Mouse (Mus musculus) neural tube, embryonic 12.5 days (tissue): ENCODE results near the gene Rapgef4. TPM values are rescaled to one million over a fixed set of nuclear protein-coding genes. Genes with fewer than 3 reads are reported as not detected.

Experiments used
- ATAC-seq: fragments of 200-750 bp; cut with Nextera tagmentation; 2 replicates; pipeline ENCODE4 v1.8.0; 2017; ENCODE audit warnings: low read depth, mild to moderate bottlenecking, moderate TSS enrichment, moderate library complexity; ENCODE audit not compliant: low FRiP score
- H3K27ac ChIP-seq: fragments of 300-500 bp; sonication (generic); 2 replicates; pipeline ENCODE4 v1.5.1; 2016
- H3K27me3 ChIP-seq: fragments of 300-500 bp; sonication (generic); replicated peaks from 2 replicates; pipeline ENCODE4 v1.6.1; 2016; ENCODE audit warnings: mild to moderate bottlenecking
- H3K36me3 ChIP-seq: fragments of 300-500 bp; sonication (generic); 2 replicates; pipeline ENCODE4 v1.6.1; 2016; ENCODE audit warnings: mild to moderate bottlenecking
- H3K4me1 ChIP-seq: fragments of 300-500 bp; sonication (generic); 2 replicates; pipeline ENCODE4 v1.6.1; 2016
- H3K4me2 ChIP-seq: fragments of 300-500 bp; sonication (generic); replicated peaks from 2 replicates; pipeline ENCODE4 v1.6.1; 2016; ENCODE audit warnings: mild to moderate bottlenecking
- H3K4me3 ChIP-seq: fragments of 300-500 bp; sonication (generic); 2 replicates; pipeline ENCODE4 v1.5.1; 2016
- H3K9ac ChIP-seq: fragments of 300-500 bp; sonication (generic); 2 replicates; pipeline ENCODE4 v1.6.1; 2016; ENCODE audit warnings: mild to moderate bottlenecking
- H3K9me3 ChIP-seq: fragments of 300-500 bp; sonication (generic); 2 replicates; pipeline ENCODE4 v1.6.1; 2016; ENCODE audit warnings: mild to moderate bottlenecking
- WGBS: fragments of 180-500 bp; shearing (Covaris S2); methylation state at CpG from one replicate; pipeline ENCODE4 v1.1.7; 2016; 5-methylcytosine and 5-hydroxymethylcytosine counted together
- polyA plus RNA-seq: library from polyadenylated mRNA; unstranded; fragments of >200 nt; fragmentation: Nextera tagmentation; extraction: Ambion mirVana; gene quantifications from 2 replicates; pipeline ENCODE4 v1.2.1, GENCODE M21; 2016

Gene Rapgef4
- polyA plus RNA-seq, 1 experiment from 2014 or later: 24.0 TPM

DNA sequence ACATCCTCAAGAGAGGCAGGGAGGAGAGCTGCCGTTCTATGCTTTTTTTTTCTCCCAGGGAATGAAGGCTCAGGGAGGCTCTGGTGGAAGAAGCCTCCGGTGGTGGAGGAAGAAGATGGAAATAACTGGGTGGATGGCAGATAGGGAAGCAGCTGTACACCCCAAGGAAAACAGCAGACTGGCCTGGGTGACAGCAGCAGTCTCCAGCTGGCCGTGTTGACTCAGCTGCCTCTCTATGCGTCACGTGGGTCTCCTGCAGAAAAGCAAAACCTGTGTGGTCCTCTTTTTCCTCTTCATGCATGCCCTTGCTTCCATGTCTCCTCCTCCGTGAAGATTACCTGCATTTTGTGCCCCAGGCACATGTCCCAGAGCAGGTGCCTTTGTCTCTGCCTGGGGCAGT lies 7.5 kb downstream of the Rapgef4 start:
- Histone ChIP-seq H3K9me3 (no peaks in the 10 kb centered on the region), H3K4me2 (no peak overlapping the region), H3K36me3 (no peaks in the 10 kb centered on the region), H3K4me3 (no peak overlapping the region), H3K27ac (no peak overlapping the region), H3K4me1 (peaks cover 4% of the 10 kb centered on the region; the same call in 1 of the 2 replicates), H3K9ac (no peak overlapping the region), H3K27me3 (no peaks in the 10 kb centered on the region; the same call in 1 of the 2 replicates)
- 67% methylated on average over 6 of the region's 6 CpGs for WGBS
- no peak for ATAC-seq

DNA sequence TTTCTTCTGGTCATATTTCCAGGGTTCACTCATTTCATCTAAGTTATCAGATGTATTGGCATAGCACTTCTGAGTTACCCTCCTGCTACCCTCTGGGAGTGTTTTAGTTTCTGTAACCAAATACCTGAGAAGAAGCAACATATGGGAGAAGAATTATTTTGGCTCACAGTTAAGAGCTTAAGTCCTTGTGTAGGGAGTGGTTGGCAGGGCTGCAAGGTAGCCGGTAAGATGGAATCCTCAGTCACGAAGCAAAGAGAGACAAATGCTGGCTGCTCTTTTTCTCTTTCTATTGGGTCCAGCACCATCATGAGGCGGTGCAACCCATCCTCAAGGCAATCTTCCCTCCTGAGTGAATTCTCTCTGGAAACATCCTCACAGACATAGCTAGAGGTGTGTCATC lies 11.1 kb downstream of the Rapgef4 start:
- no peak overlapping the region for H3K4me2 ChIP-seq
- WGBS: 97% methylated on average over 3 of the region's 3 CpGs
- ATAC-seq: no peak
- no peaks in the 10 kb centered on the region; the same call in 1 of the 2 replicates for H3K4me1 ChIP-seq
- H3K27me3 ChIP-seq: no peaks in the 10 kb centered on the region
- no peak overlapping the region for H3K9ac ChIP-seq
- H3K36me3 ChIP-seq: no peaks in the 10 kb centered on the region
- no peak overlapping the region for H3K4me3 ChIP-seq
- no peak overlapping the region for H3K27ac ChIP-seq
- H3K9me3 ChIP-seq: peaks cover 4% of the 10 kb centered on the region; the same call in 1 of the 2 replicates

DNA sequence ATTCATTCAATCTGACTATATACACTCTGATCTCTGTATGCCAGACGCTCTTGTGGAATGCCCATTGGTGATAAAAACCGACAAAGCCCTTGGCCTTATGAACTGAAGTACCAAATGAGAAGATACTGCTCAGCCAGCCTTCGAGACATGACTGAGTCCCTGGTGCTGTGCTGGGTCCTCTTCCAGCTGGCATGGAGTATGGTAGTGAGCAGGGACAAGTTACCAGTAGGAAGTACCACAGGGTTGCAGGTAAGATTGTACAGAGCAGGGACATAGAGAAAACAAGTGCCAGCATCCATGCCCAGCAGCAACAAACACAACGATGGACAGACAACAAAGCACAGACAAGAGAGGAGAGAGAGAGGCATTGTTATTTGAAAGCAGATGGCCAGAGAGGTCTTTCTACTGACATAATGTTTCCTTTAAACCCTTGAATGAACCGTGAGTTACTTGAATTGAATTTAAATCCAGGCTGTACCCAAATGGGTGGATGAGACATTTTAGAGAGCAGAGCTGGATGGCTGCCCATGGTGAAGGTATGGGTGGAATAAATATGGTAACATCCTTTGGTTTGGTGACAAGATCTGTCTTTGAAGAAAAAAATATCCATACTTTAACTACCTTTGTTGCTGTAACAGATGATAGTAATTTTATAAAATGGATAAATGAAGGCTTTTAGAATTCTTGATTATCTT lies 12.8 kb downstream of the Rapgef4 start:
- Histone ChIP-seq H3K27ac (no peak overlapping the region), H3K36me3 (no peaks in the 10 kb centered on the region), H3K27me3 (no peaks in the 10 kb centered on the region), H3K4me3 (no peak overlapping the region), H3K9me3 (peaks cover 4% of the 10 kb centered on the region; the same call in 1 of the 2 replicates), H3K4me2 (no peak overlapping the region), H3K4me1 (no peaks in the 10 kb centered on the region; the same call in 1 of the 2 replicates), H3K9ac (no peak overlapping the region)
- ATAC-seq: no peak
- 78% methylated on average over 5 of the region's 5 CpGs for WGBS

DNA sequence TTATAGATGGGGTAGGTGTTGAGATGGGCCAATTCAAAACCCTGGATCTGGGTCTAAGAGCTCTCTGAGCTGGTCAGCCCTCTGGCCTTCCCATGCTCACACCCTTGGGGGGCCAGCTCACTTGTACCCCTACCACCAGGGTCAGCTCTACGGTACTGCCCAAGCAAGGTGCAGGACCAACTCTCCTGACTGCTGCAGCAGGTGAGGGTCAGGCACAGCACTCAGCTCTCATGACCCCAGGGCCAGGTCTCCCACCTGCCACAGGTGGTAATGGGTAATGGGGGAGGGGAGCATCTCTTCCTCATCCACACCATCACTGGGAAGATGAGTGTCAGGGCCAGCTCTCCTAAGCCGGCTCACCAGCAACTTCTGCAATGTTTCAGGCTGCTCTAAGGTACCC lies 17.5 kb downstream of the Rapgef4 start:
- Histone ChIP-seq H3K4me2 (no peak overlapping the region), H3K4me1 (no peaks in the 10 kb centered on the region), H3K27ac (no peak overlapping the region), H3K9me3 (peaks cover 4% of the 10 kb centered on the region; the same call in 1 of the 2 replicates), H3K27me3 (no peaks in the 10 kb centered on the region), H3K4me3 (no peak overlapping the region), H3K36me3 (no peaks in the 10 kb centered on the region), H3K9ac (no peak overlapping the region)
- WGBS: 95% methylated on average over 2 of the region's 2 CpGs
- ATAC-seq: no peak

DNA sequence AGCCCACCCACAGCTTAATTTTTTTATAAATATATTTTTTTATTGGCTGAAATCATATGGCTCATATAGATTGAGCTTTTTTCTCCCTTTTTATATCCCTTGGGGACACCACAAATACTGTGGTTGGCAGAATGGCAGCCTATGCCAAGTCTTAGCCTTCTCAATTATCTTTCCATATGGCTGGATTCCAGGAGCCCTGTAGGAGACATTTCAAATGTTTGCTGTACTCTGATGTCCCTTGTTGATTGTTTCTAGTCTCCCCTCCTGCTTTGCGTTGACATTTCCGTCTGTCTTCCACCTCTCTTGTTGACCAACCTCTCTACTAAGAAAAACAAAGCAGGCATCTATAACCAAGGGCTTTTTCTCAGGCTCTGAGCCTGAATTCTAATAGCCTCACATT lies 19.1 kb downstream of the Rapgef4 start:
- H3K27ac ChIP-seq: no peak overlapping the region
- H3K4me1 ChIP-seq: no peaks in the 10 kb centered on the region
- H3K4me3 ChIP-seq: no peak overlapping the region
- no peak for ATAC-seq
- H3K9me3 ChIP-seq: no peaks in the 10 kb centered on the region
- no peaks in the 10 kb centered on the region for H3K27me3 ChIP-seq
- H3K36me3 ChIP-seq: no peaks in the 10 kb centered on the region
- WGBS: 84% methylated on average over 2 of the region's 2 CpGs
- no peak overlapping the region for H3K9ac ChIP-seq
- no peak overlapping the region for H3K4me2 ChIP-seq

DNA sequence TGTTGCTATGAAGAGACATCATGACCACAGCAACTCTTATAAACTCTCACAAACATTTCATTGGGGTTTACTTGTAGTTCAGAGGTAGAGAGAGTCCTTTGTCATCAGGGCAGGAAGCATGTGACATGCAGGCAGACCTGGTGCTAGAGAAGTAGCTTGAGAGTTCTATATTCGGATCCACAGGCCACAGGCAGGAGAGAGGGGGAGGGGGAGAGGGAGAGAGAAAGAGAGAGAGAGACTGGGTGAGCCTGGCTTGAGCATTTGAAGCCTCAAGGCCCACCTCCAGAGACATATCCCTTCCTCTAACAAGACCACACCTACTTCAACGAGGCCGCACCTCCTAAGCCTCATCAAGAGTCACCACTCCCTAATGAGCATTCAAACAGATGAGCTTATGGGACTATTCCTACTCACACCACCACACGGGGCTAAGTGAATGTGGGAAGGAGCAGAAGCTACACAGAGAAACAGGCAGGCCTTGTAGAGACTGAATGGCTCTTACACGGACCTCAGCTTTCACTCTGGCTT lies 21.9 kb downstream of the Rapgef4 start:
- no peak for ATAC-seq
- WGBS: 81% methylated on average over 5 of the region's 5 CpGs
- H3K27ac ChIP-seq: no peak overlapping the region
- no peak overlapping the region for H3K4me3 ChIP-seq
- 0 out of 2 replicates have a peak, but pooled peaks cover 7% of the 10 kb centered on the region for H3K9me3 ChIP-seq
- no peaks in the 10 kb centered on the region for H3K27me3 ChIP-seq
- H3K36me3 ChIP-seq: no peaks in the 10 kb centered on the region
- no peak overlapping the region for H3K4me2 ChIP-seq
- H3K9ac ChIP-seq: no peak overlapping the region
- no peaks in the 10 kb centered on the region for H3K4me1 ChIP-seq

DNA sequence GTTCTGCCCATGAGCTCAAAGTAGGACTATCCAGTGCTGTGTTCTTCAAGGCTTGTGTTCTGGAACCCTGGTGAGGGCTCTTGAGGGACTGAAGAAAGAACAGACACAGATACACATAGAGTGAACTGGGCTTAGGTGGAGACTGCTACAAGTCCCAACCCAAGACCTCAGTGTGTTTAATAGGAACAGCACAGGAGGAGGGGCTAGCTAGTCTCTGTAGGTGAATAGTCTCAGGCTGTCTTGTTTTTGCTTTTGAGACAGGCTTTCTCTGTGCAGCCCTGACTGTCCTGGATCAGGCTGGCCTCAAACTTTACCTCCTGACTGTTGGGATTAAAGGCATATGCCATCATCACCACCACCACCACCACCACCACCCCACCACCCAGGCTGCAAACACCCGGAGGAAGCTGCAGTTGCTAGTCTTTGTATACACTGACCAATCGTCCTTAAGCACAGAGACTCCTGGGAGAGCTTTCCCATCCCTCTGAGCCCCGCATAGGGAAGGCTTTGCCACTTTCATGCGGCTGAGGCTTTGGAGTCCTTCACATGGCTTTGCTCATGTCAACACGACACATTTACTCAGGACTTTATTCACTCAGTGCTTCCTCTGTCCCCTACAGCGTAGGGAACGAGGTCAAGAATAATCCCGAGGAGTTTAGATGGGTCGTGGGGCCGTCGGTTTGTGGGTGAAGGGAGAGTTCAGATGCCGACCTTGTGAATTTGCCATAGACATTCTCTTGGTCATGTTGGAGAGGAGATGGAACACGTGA lies 22.9 kb downstream of the Rapgef4 start:
- no peak overlapping the region for H3K4me3 ChIP-seq
- 86% methylated on average over 13 of the region's 13 CpGs for WGBS
- ATAC-seq: no peak
- H3K9me3 ChIP-seq: 0 out of 2 replicates have a peak, but pooled peaks cover 13% of the 10 kb centered on the region
- no peak overlapping the region for H3K4me2 ChIP-seq
- no peaks in the 10 kb centered on the region for H3K27me3 ChIP-seq
- H3K4me1 ChIP-seq: no peaks in the 10 kb centered on the region
- H3K9ac ChIP-seq: no peak overlapping the region
- H3K36me3 ChIP-seq: no peaks in the 10 kb centered on the region
- H3K27ac ChIP-seq: no peak overlapping the region

DNA sequence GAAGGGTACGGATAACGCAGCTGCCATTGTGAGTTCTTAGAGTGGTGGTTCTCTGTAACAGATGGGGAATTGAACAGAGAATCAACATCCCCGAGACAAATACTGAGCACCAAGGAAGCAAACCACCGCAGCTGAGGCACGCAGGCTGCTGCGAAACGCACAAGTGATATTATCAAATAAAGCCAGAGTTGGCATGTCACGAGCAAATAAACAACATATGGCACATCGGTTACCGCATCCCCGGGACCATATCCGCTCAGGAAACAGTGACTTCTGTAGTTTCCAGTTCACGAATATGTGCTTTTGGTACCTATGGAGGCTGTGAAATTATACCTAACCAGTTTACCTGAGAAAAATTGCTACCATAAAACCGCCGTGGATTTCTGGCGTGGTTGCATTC lies 24.0 kb downstream of the Rapgef4 start:
- H3K36me3 ChIP-seq: no peaks in the 10 kb centered on the region
- ATAC-seq: no peak
- no peak overlapping the region for H3K27ac ChIP-seq
- 89% methylated on average over 16 of the region's 16 CpGs for WGBS
- 0 out of 2 replicates have a peak, but pooled peaks cover 14% of the 10 kb centered on the region for H3K9me3 ChIP-seq
- no peak overlapping the region for H3K4me2 ChIP-seq
- H3K9ac ChIP-seq: no peak overlapping the region
- no peaks in the 10 kb centered on the region for H3K27me3 ChIP-seq
- H3K4me3 ChIP-seq: no peak overlapping the region
- no peaks in the 10 kb centered on the region for H3K4me1 ChIP-seq

DNA sequence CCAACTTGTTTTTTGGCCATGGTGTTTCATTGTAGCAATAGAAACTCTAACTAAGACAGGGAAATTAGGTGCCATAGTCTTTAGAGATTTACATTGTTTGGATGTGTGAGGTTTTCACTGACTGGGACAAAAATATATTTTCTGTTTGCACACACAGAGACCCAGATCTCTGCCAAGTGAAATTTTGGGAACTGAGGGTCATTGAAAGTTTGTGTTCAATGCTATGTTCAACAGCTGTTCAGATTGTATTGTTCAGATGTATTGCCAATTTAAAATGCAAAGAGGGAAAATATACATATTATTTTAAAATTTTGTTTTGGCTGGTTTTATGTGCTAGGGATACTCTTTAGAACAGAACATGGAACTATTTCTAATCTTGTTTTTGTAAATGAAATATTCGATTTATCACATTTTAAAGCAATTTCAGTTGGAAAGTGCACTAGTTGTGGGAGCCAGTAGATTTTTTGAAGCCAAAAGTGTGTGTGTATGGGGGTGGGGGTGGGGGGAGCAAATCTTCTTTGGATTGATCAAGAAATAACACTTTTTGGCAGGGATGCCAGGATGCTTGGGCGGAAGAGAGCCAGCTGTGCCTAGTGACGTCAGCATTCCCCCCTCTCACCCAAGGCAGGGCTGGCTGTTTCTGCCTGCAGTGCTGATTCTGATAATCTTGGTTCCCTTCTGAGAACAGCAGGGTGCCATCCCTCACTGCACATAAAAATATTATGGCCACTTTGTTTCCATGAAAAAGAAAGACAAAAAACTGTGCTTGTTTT lies 28.6 kb downstream of the Rapgef4 start:
- Histone ChIP-seq H3K27me3 (no peaks in the 10 kb centered on the region), H3K4me1 (no peaks in the 10 kb centered on the region), H3K27ac (no peak overlapping the region), H3K4me2 (no peak overlapping the region), H3K36me3 (no peaks in the 10 kb centered on the region), H3K4me3 (no peak overlapping the region), H3K9me3 (0 out of 2 replicates have a peak, but pooled peaks cover 14% of the 10 kb centered on the region), H3K9ac (no peak overlapping the region)
- 80% methylated on average over 3 of the region's 3 CpGs for WGBS
- no peak for ATAC-seq

DNA sequence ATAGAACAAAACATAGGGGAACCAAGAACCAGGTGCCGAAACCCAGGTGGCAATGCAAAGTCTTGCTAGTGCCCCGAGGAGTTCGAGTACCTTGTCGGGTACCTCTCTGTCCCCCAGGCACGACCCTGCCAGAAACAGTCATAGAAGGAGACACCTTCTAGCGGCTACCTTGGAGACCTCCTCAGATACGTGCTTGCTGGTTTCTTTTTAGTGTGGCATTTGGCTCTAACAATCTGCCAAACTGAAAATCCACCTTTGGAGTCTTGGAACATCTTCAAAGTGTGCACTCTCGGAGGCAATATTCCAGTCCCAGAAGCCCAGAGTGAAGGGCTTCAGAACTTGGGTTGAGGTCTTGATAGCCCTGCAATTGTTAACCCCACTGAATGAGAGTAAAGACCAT lies 34.3 kb downstream of the Rapgef4 start:
- Histone ChIP-seq H3K27ac (no peak overlapping the region), H3K9me3 (no peaks in the 10 kb centered on the region), H3K4me1 (no peaks in the 10 kb centered on the region), H3K36me3 (no peaks in the 10 kb centered on the region), H3K27me3 (no peaks in the 10 kb centered on the region), H3K4me2 (no peak overlapping the region), H3K9ac (no peak overlapping the region), H3K4me3 (no peak overlapping the region)
- ATAC-seq: no peak
- WGBS: 89% methylated on average over 8 of the region's 8 CpGs

DNA sequence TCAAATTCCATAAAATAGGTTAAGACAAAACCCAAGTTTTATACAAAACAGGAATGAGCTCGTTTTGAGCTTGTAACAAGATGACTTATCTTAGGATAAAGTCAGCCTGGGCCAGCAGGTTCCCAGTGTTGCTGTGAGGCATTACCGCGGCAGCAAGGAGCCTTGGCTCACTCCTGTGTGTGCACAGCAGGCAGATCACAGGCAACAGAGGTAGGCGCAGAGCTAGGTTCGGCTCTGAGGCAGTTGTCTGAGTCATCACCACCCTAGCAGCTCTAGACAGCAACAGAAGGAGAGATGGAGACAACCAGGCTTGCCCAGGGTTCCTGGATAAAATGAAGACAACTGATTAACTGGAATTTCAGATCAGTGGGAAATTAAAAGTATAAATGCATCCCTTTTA lies 35.0 kb downstream of the Rapgef4 start:
- Histone ChIP-seq H3K27me3 (no peaks in the 10 kb centered on the region), H3K36me3 (no peaks in the 10 kb centered on the region), H3K9me3 (no peaks in the 10 kb centered on the region), H3K4me2 (no peak overlapping the region), H3K9ac (no peak overlapping the region), H3K27ac (no peak overlapping the region), H3K4me3 (no peak overlapping the region), H3K4me1 (no peaks in the 10 kb centered on the region)
- 60% methylated on average over 5 of the region's 5 CpGs for WGBS
- ATAC-seq: no peak

DNA sequence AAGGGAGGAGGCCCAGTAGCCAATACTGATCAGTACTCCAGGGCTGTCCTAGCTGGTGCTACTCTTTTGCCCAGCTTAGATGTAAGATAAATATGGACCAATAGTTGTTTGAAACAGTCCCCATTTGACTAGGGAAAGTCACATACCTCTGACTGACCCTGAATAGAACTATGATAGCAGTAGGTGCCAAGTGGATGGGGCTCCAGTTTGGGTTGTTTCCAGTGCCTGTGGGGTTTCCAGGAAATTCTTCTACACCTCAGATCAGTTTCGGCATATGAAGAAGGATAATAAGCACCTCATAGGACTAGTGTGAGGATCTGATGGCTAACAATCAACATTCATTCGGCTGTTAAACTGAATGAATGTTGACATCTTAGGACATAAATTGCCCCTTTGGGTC lies 36.1 kb downstream of the Rapgef4 start:
- H3K36me3 ChIP-seq: no peaks in the 10 kb centered on the region
- ATAC-seq: no peak
- no peaks in the 10 kb centered on the region for H3K9me3 ChIP-seq
- 88% methylated on average over 2 of the region's 2 CpGs for WGBS
- H3K27me3 ChIP-seq: no peaks in the 10 kb centered on the region
- H3K4me2 ChIP-seq: no peak overlapping the region
- H3K4me1 ChIP-seq: no peaks in the 10 kb centered on the region
- H3K27ac ChIP-seq: no peak overlapping the region
- no peak overlapping the region for H3K9ac ChIP-seq
- no peak overlapping the region for H3K4me3 ChIP-seq
